Mouse (Mus musculus) myocyte (in vitro differentiated cells): Measurements from ENCODE around the gene Mgat3.

ENCODE experiments used
- CEBPB ChIP-seq: IDR thresholded peaks from 2 replicates; pipeline ENCODE4 v1.6.1; 2011; ENCODE audit warnings: mild to moderate bottlenecking, moderate library complexity; ENCODE audit not compliant: poor library complexity, insufficient read depth, severe bottlenecking
- MAX ChIP-seq: IDR thresholded peaks from one replicate; pipeline ENCODE4 v1.6.1; 2011; ENCODE audit warnings: low read depth, mild to moderate bottlenecking, control low read depth
- POLR2A ChIP-seq: IDR thresholded peaks from one replicate; pipeline ENCODE4 v1.6.1; 2011; ENCODE audit warnings: low read depth, mild to moderate bottlenecking, control low read depth, moderate library complexity; ENCODE audit not compliant: insufficient read length
- POLR2AphosphoS2 ChIP-seq: IDR thresholded peaks from one replicate; pipeline ENCODE4 v1.6.1; 2011; ENCODE audit warnings: low read depth, control low read depth; ENCODE audit not compliant: insufficient read length
- SRF ChIP-seq: IDR thresholded peaks from one replicate; pipeline ENCODE4 v1.6.1; 2011; ENCODE audit warnings: low read depth; ENCODE audit not compliant: control insufficient read depth, insufficient read length

DNA sequence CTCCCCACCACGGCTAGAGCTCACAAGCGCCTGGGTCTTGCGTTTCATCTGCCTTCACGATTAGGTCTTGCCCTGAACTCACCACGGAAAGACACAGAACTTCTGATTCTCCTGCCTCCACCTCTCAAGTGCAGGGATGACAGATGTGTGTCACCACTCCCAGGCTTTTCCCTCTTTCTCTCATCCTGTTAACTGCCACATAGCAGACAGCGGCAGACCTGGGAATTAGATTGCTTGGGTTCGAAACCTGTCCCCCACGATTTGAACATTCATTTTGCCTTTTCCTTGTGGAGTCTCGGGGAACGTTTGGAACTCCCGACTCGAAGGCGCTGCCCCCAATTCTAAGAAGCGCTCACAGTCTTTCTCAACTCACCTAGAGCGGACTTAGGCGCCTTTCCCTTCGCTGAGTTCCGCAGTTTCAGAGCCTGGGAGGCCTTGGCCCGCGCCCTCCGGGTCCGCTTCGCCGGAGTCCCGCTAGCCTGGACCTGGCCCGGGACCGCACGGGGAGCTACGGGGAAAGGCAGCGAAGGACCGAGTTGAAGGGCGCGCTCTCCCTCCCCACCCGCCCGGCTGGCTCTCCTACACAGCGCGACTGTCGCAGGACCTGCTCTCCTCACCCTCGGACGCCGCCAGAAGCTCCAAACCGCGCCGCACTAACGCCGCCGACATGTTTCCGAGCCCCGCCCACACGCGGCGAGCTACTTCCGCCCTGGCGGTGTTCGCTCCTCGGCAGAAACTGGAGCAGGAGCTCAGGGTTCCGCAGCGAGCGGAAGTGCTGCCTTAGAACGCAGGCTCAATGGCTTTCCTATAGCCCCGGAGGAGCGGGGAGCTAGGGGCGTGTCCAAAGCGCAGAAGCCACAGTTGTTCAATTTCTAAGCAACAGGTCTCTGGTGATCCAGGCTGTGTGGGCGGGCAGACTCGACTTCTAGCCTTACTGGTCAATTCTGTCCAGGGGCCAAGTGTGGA lies 90.4 kb downstream of the Mgat3 start, which contains the start of gene Rps19bp1:
- TF ChIP-seq POLR2A (peak; percentile 94), SRF (peak; percentile 85), POLR2AphosphoS2 (peak; percentile 95), MAX (no peak), CEBPB (no peak)
